12 mouse cellular contexts compared by ENCODE assay signal in the genomic region with DNA sequence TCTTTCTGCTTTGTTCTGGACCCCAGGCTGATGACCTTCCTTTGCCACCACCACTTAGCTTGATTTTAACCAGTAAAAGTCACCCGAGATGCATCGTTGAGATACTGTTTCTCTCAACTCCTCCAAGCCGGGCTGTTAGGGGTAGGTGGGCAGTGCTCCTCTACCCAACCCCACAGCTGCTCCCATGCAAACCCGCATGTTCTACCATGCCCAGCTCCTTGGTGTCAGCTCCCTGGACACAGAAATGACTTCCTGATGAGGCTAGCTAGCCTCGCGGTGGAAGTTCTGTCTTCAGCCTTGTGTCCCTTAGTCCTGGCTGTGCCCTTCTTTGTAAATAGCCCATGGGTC. TPM values are rescaled to one million over a fixed set of nuclear protein-coding genes. Genes with fewer than 3 reads are reported as not detected.
DNase-seq lines count a peak whose midpoint lies in the region; ATAC-seq and TF ChIP-seq lines count a peak whose summit lies in the region.
"Had no signal": no experiment of that assay in that cellular context is flagged by ENCODE, and none has a peak within 500 bp of the region (broad histone marks: within the 10 kb centered on the region; RNA-seq: fewer than 3 reads in every experiment).

No protein-coding gene starts in this region.

- no peaks in the 10 kb centered on the region for H3K9me3 ChIP-seq in kidney, embryonic 15.5 days (replicated peaks)
- H3K9me3 ChIP-seq in forebrain, embryonic 12.5 days, result no peaks in the 10 kb centered on the region
- H3K9me3 ChIP-seq in midbrain, embryonic 12.5 days, result no peaks in the 10 kb centered on the region
- H3K9me3 ChIP-seq: embryonic facial prominence, embryonic 15.5 days had no signal

- peak overlapping the region; percentile 33 for H3K4me2 ChIP-seq in kidney, embryonic 15.5 days
- H3K4me2 ChIP-seq in forebrain, embryonic 12.5 days, result no peak overlapping the region
- 0 out of 2 replicates have a peak overlapping the region, but pooled peaks have one; percentile 14 for H3K4me2 ChIP-seq in midbrain, embryonic 12.5 days (replicated peaks)

- peaks cover 5% of the 10 kb centered on the region; the same call in 1 of the 2 replicates for H3K27me3 ChIP-seq in kidney, embryonic 15.5 days
- H3K27me3 ChIP-seq in kidney, adult 2 months (replicated peaks; ENCODE audit: control insufficient read depth, insufficient read depth, low read length), result no peaks in the 10 kb centered on the region
- H3K27me3 ChIP-seq in forebrain, embryonic 12.5 days, result no peaks in the 10 kb centered on the region
- H3K27me3 ChIP-seq in midbrain, embryonic 12.5 days, result no peaks in the 10 kb centered on the region

- H3K4me1 ChIP-seq in kidney, embryonic 15.5 days, result 0 out of 2 replicates have a peak, but pooled peaks cover 4% of the 10 kb centered on the region
- peaks cover 2% of the 10 kb centered on the region; the same call in 1 of the 2 replicates for H3K4me1 ChIP-seq in kidney, adult 2 months (ENCODE audit: control insufficient read depth, insufficient read depth, low read length)
- no peaks in the 10 kb centered on the region for H3K4me1 ChIP-seq in forebrain, embryonic 12.5 days
- H3K4me1 ChIP-seq in midbrain, embryonic 12.5 days, result no peaks in the 10 kb centered on the region

- H3K27ac ChIP-seq in kidney, embryonic 15.5 days, result no peak overlapping the region
- H3K27ac ChIP-seq in kidney, adult 2 months (ENCODE audit: insufficient read depth, low read depth, low read length), result no peak overlapping the region
- no peak overlapping the region for H3K27ac ChIP-seq in forebrain, embryonic 12.5 days
- no peak overlapping the region for H3K27ac ChIP-seq in midbrain, embryonic 12.5 days (replicated peaks)
- H3K27ac ChIP-seq: embryonic facial prominence, embryonic 15.5 days had no signal

- no peak for ATAC-seq in kidney, embryonic 15.5 days (replicated peaks; ENCODE audit: low FRiP score)
- peak; percentile 34; the same call in 1 of the 2 replicates for ATAC-seq in forebrain, embryonic 12.5 days (ENCODE audit: low FRiP score)
- ATAC-seq in midbrain, embryonic 12.5 days (ENCODE audit: low FRiP score, low read depth), result peak; percentile 54; the same call in 1 of the 2 replicates

- no peaks in the 10 kb centered on the region for H3K36me3 ChIP-seq in kidney, embryonic 15.5 days
- H3K36me3 ChIP-seq in kidney, adult 2 months (ENCODE audit: control insufficient read depth, insufficient read depth, low read length), result no peaks in the 10 kb centered on the region
- no peaks in the 10 kb centered on the region for H3K36me3 ChIP-seq in forebrain, embryonic 12.5 days (replicated peaks)
- H3K36me3 ChIP-seq in midbrain, embryonic 12.5 days, result no peaks in the 10 kb centered on the region
- H3K36me3 ChIP-seq: embryonic facial prominence, embryonic 15.5 days had no signal

- no peak overlapping the region for H3K9ac ChIP-seq in kidney, embryonic 15.5 days
- H3K9ac ChIP-seq in forebrain, embryonic 12.5 days, result no peak overlapping the region
- 0 out of 2 replicates have a peak overlapping the region, but pooled peaks have one; percentile 11 for H3K9ac ChIP-seq in midbrain, embryonic 12.5 days (replicated peaks)
- H3K9ac ChIP-seq: embryonic facial prominence, embryonic 15.5 days had no signal

- no peak for TF ChIP-seq CTCF in kidney, adult 2 months (conservative IDR thresholded peaks at IDR 0.05; ENCODE audit: insufficient read depth, insufficient read length, low read depth, low read length)

- no peak overlapping the region for H3K4me3 ChIP-seq in kidney, embryonic 15.5 days (replicated peaks)
- no peak overlapping the region for H3K4me3 ChIP-seq in kidney, adult 2 months (ENCODE audit: insufficient read depth, low read depth, low read length)
- H3K4me3 ChIP-seq in forebrain, embryonic 12.5 days (replicated peaks), result no peak overlapping the region
- H3K4me3 ChIP-seq in midbrain, embryonic 12.5 days, result no peak overlapping the region
- H3K4me3 ChIP-seq: embryonic facial prominence, embryonic 15.5 days had no signal

- TF ChIP-seq POLR2A in kidney, adult 2 months (IDR thresholded peaks at IDR 0.05; ENCODE audit: low read depth, low read length), result no peak

- peak; percentile 3 for DNase-seq in adrenal gland, adult 2 months
- no peak for DNase-seq in adrenal gland, postnatal 14 days
- DNase-seq in kidney, adult 2 months, result no peak
- DNase-seq in right cerebral cortex, postnatal 10 days (ENCODE audit: low spot score in 2 of 2), result no peak
- DNase-seq in cerebellum, postnatal 36 days, result no peak

- 56% methylated on average over 6 of the region's 6 CpGs for WGBS in kidney, embryonic 15.5 days
- WGBS in kidney, adult 2 months, result 50% methylated on average over 6 of the region's 6 CpGs
- 65% methylated on average over 6 of the region's 6 CpGs for WGBS in forebrain, embryonic 12.5 days
- 66% methylated on average over 6 of the region's 6 CpGs for WGBS in midbrain, embryonic 12.5 days

RNA-seq across cellular contexts. Expression of a gene that starts 21.6 kb away (rescaled TPM):
- total RNA-seq in adrenal gland, adult 2 months (2021), result 10 to 100 TPM; 13.5 to 17.0 TPM
- 3.7 and 3.8 TPM in 2 replicates for polyA plus RNA-seq in adrenal gland, adult 2 months (2012; rRNA removed)
- 12.7 and 13.1 TPM in 2 replicates for total RNA-seq in adrenal gland, postnatal 14 days (2021)
- 21.7 and 25.5 TPM in 2 replicates for polyA plus RNA-seq in kidney, embryonic 15.5 days (2015; fragmentation: Nextera tagmentation; extraction: Ambion mirVana)
- polyA plus RNA-seq in kidney, adult 2 months (2012; rRNA removed), result 6.9 and 10.2 TPM in 2 replicates
- polyA plus RNA-seq in forebrain, embryonic 12.5 days (2016; fragmentation: Nextera tagmentation; extraction: Ambion mirVana), result 24.6 and 25.5 TPM in 2 replicates
- polyA plus RNA-seq in midbrain, embryonic 12.5 days (2016; fragmentation: Nextera tagmentation; extraction: Ambion mirVana), result 20.4 and 23.6 TPM in 2 replicates

RNA-seq across cellular contexts. Expression of a gene that starts 22.7 kb away (rescaled TPM):
- total RNA-seq in adrenal gland, adult 2 months (2021), result 1 to 10 TPM; 5.6 to 7.0 TPM
- polyA plus RNA-seq in adrenal gland, adult 2 months (2012; rRNA removed), result 0.35 and 0.83 TPM in 2 replicates
- 6.8 and 6.9 TPM in 2 replicates for total RNA-seq in adrenal gland, postnatal 14 days (2021)
- polyA plus RNA-seq in kidney, embryonic 15.5 days (2015; fragmentation: Nextera tagmentation; extraction: Ambion mirVana), result 11.1 and 12.1 TPM in 2 replicates
- polyA plus RNA-seq in kidney, adult 2 months (2012; rRNA removed), result 1.7 and 1.8 TPM in 2 replicates
- 4.4 and 5.1 TPM in 2 replicates for polyA plus RNA-seq in forebrain, embryonic 12.5 days (2016; fragmentation: Nextera tagmentation; extraction: Ambion mirVana)
- 5.1 and 5.3 TPM in 2 replicates for polyA plus RNA-seq in midbrain, embryonic 12.5 days (2016; fragmentation: Nextera tagmentation; extraction: Ambion mirVana)

RNA-seq across cellular contexts. Expression of a gene that starts 40.9 kb away (rescaled TPM):
- not detected for total RNA-seq in adrenal gland, adult 2 months (2021)
- polyA plus RNA-seq in adrenal gland, adult 2 months (2012; rRNA removed), result not detected in 2 replicates
- total RNA-seq in adrenal gland, postnatal 14 days (2021), result not detected in 2 replicates
- not detected in 2 replicates for polyA plus RNA-seq in kidney, embryonic 15.5 days (2015; fragmentation: Nextera tagmentation; extraction: Ambion mirVana)
- not detected in 2 replicates for polyA plus RNA-seq in kidney, adult 2 months (2012; rRNA removed)
- not detected in 2 replicates for polyA plus RNA-seq in forebrain, embryonic 12.5 days (2016; fragmentation: Nextera tagmentation; extraction: Ambion mirVana)
- not detected in 2 replicates for polyA plus RNA-seq in midbrain, embryonic 12.5 days (2016; fragmentation: Nextera tagmentation; extraction: Ambion mirVana)
- total RNA-seq: gastrocnemius, postnatal 14 days; left cerebral cortex, postnatal 36 days had no signal
- polyA plus RNA-seq: embryonic facial prominence, embryonic 15.5 days; lung, postnatal 0 days had no signal
